Mouse (Mus musculus): ENCODE data around the gene Vsig10l. TPM values are rescaled to one million over a fixed set of nuclear protein-coding genes. Genes with fewer than 3 reads are reported as not detected.

Gene Vsig10l
- total RNA-seq, 1 experiment = 3.6 TPM

- Histone ChIP-seq H3K4me1 (ENCODE audit: control insufficient read depth in 2 of 2, insufficient read depth in 2 of 2, low read length in 2 of 2, poor library complexity in 1 of 2) (peaks cover 4 to 7% of the 10 kb centered on the region in 2 experiments; a peak in 3 of 4 replicates), H3K4me3 (ENCODE audit: insufficient read depth in 1 of 2, low read depth in 1 of 2, low read length in 2 of 2, poor library complexity in 1 of 2, severe bottlenecking in 1 of 2) (no peak within 1 kb of the TSS), H3K36me3 (ENCODE audit: control insufficient read depth, insufficient read depth, low read length, poor library complexity, severe bottlenecking) (no peaks in the 10 kb centered on the region), H3K9ac (ENCODE audit: insufficient read depth, low read depth, low read length, poor library complexity, severe bottlenecking) (no peak within 1 kb of the TSS), H3K27ac (ENCODE audit: insufficient read depth, low read depth, low read length, poor library complexity, severe bottlenecking) (no peak within 1 kb of the TSS), H3K9me3 (ENCODE audit: control insufficient read depth, insufficient read depth, low read depth, low read length) (no peaks in the 10 kb centered on the region)
- in situ Hi-C loops (cut with MboI; ENCODE audit: low sequenced_read_pairs in 2 of 2, unreplicated experiment in 2 of 2) = no loop called here
- no peak for TF ChIP-seq HCFC1 (IDR thresholded peaks at IDR 0.05; ENCODE audit: borderline replicate concordance, insufficient read depth, low read length)
- TF ChIP-seq CHD2 (IDR thresholded peaks at IDR 0.05; ENCODE audit: low read depth, low read length) = no peak
- no peak for TF ChIP-seq MAFK (IDR thresholded peaks at IDR 0.05; ENCODE audit: insufficient read depth, low read depth, low read length)
- TF ChIP-seq ZC3H11A (IDR thresholded peaks at IDR 0.05; ENCODE audit: borderline replicate concordance, low read depth, low read length) = no peak
- no peak for TF ChIP-seq ZNF384 (IDR thresholded peaks at IDR 0.05; ENCODE audit: low read depth, low read length)
- no peak for DNase-seq (ENCODE audit: low read depth, low spot score)
Observed at GRCm38 (mm10) chr7:43436341-43437255, 26.4 kb upstream of the Vsig10l start, which contains the start of gene Nkg7. TSS of gene Nkg7 (plus strand) at chr7:43437073.

- H3K9ac ChIP-seq (ENCODE audit: insufficient read depth, low read depth, low read length, poor library complexity, severe bottlenecking) = no peak overlapping the region
Observed at GRCm38 (mm10) chr7:43438611-43439010, 24.3 kb upstream of the Vsig10l start.

GRCm38 (mm10) chr7:43440482-43440881 lies 22.5 kb upstream of the Vsig10l start, which contains the start of gene Cldnd2:
TSS of gene Cldnd2 (plus strand) at chr7:43440782.
- TF ChIP-seq MAFK (IDR thresholded peaks at IDR 0.05; ENCODE audit: insufficient read depth, low read depth, low read length) = no peak
- no peak for TF ChIP-seq CHD2 (IDR thresholded peaks at IDR 0.05; ENCODE audit: low read depth, low read length)
- TF ChIP-seq ZNF384 (IDR thresholded peaks at IDR 0.05; ENCODE audit: low read depth, low read length) = no peak
- TF ChIP-seq HCFC1 (IDR thresholded peaks at IDR 0.05; ENCODE audit: borderline replicate concordance, insufficient read depth, low read length) = no peak
- TF ChIP-seq ZC3H11A (IDR thresholded peaks at IDR 0.05; ENCODE audit: borderline replicate concordance, low read depth, low read length) = no peak
- H3K4me3 ChIP-seq (ENCODE audit: insufficient read depth in 1 of 2, low read depth in 1 of 2, low read length in 2 of 2, poor library complexity in 1 of 2, severe bottlenecking in 1 of 2) = no peak within 1 kb of the TSS
- DNase-seq (ENCODE audit: low read depth, low spot score) = no peak
- H3K9me3 ChIP-seq (ENCODE audit: control insufficient read depth, insufficient read depth, low read depth, low read length) = no peaks in the 10 kb centered on the region
- no peak within 1 kb of the TSS for H3K9ac ChIP-seq (ENCODE audit: insufficient read depth, low read depth, low read length, poor library complexity, severe bottlenecking)
- no peaks in the 10 kb centered on the region for H3K36me3 ChIP-seq (ENCODE audit: control insufficient read depth, insufficient read depth, low read length, poor library complexity, severe bottlenecking)
- in situ Hi-C loops (cut with MboI; ENCODE audit: low sequenced_read_pairs in 2 of 2, unreplicated experiment in 2 of 2) = no loop called here
- H3K4me1 ChIP-seq (ENCODE audit: control insufficient read depth in 2 of 2, insufficient read depth in 2 of 2, low read length in 2 of 2, poor library complexity in 1 of 2) = peaks cover 0 to 6% of the 10 kb centered on the region in 2 experiments; a peak in 2 of 4 replicates
- H3K27ac ChIP-seq (ENCODE audit: insufficient read depth, low read depth, low read length, poor library complexity, severe bottlenecking) = no peak within 1 kb of the TSS

More at GRCm38 (mm10) chr7:43438611-43439010, 24.3 kb upstream of the Vsig10l start:
- Histone ChIP-seq H3K27ac (ENCODE audit: insufficient read depth, low read depth, low read length, poor library complexity, severe bottlenecking) (no peak overlapping the region), H3K4me3 (ENCODE audit: insufficient read depth in 1 of 2, low read depth in 1 of 2, low read length in 2 of 2, poor library complexity in 1 of 2, severe bottlenecking in 1 of 2) (no peak overlapping the region), H3K4me1 (ENCODE audit: control insufficient read depth in 2 of 2, insufficient read depth in 2 of 2, low read length in 2 of 2, poor library complexity in 1 of 2) (peaks cover 0 to 6% of the 10 kb centered on the region in 2 experiments), H3K9me3 (ENCODE audit: control insufficient read depth, insufficient read depth, low read depth, low read length) (no peaks in the 10 kb centered on the region), H3K36me3 (ENCODE audit: control insufficient read depth, insufficient read depth, low read length, poor library complexity, severe bottlenecking) (no peaks in the 10 kb centered on the region)
- TF ChIP-seq ZNF384 (IDR thresholded peaks at IDR 0.05; ENCODE audit: low read depth, low read length) = no peak
- TF ChIP-seq CHD2 (IDR thresholded peaks at IDR 0.05; ENCODE audit: low read depth, low read length) = no peak
- no peak for TF ChIP-seq MAFK (IDR thresholded peaks at IDR 0.05; ENCODE audit: insufficient read depth, low read depth, low read length)
- no peak for TF ChIP-seq ZC3H11A (IDR thresholded peaks at IDR 0.05; ENCODE audit: borderline replicate concordance, low read depth, low read length)
- TF ChIP-seq HCFC1 (IDR thresholded peaks at IDR 0.05; ENCODE audit: borderline replicate concordance, insufficient read depth, low read length) = no peak
- in situ Hi-C loops (cut with MboI; ENCODE audit: low sequenced_read_pairs in 2 of 2, unreplicated experiment in 2 of 2) = no loop called here
- DNase-seq (ENCODE audit: low read depth, low spot score) = no peak

GRCm38 (mm10) chr7:43441071-43441470 lies 21.9 kb upstream of the Vsig10l start:
- H3K9me3 ChIP-seq (ENCODE audit: control insufficient read depth, insufficient read depth, low read depth, low read length) = no peaks in the 10 kb centered on the region
- no peak overlapping the region for H3K9ac ChIP-seq (ENCODE audit: insufficient read depth, low read depth, low read length, poor library complexity, severe bottlenecking)
- peaks cover 0 to 6% of the 10 kb centered on the region in 2 experiments; a peak in 2 of 4 replicates for H3K4me1 ChIP-seq (ENCODE audit: control insufficient read depth in 2 of 2, insufficient read depth in 2 of 2, low read length in 2 of 2, poor library complexity in 1 of 2)
- no peak overlapping the region for H3K27ac ChIP-seq (ENCODE audit: insufficient read depth, low read depth, low read length, poor library complexity, severe bottlenecking)
- DNase-seq (ENCODE audit: low read depth, low spot score) = no peak
- no peak for TF ChIP-seq HCFC1 (IDR thresholded peaks at IDR 0.05; ENCODE audit: borderline replicate concordance, insufficient read depth, low read length)
- no peak for TF ChIP-seq CHD2 (IDR thresholded peaks at IDR 0.05; ENCODE audit: low read depth, low read length)
- TF ChIP-seq MAFK (IDR thresholded peaks at IDR 0.05; ENCODE audit: insufficient read depth, low read depth, low read length) = no peak
- no peak for TF ChIP-seq ZC3H11A (IDR thresholded peaks at IDR 0.05; ENCODE audit: borderline replicate concordance, low read depth, low read length)
- TF ChIP-seq ZNF384 (IDR thresholded peaks at IDR 0.05; ENCODE audit: low read depth, low read length) = no peak
- in situ Hi-C loops (cut with MboI; ENCODE audit: low sequenced_read_pairs in 2 of 2, unreplicated experiment in 2 of 2) = no loop called here
- H3K4me3 ChIP-seq (ENCODE audit: insufficient read depth in 1 of 2, low read depth in 1 of 2, low read length in 2 of 2, poor library complexity in 1 of 2, severe bottlenecking in 1 of 2) = no peak overlapping the region
- H3K36me3 ChIP-seq (ENCODE audit: control insufficient read depth, insufficient read depth, low read length, poor library complexity, severe bottlenecking) = no peaks in the 10 kb centered on the region

All from ES-E14 (cell line).